Mouse (Mus musculus) megakaryocyte, embryonic 14.5 days (primary cell): ENCODE data around the gene Tnfsf10. TPM values are rescaled to one million over a fixed set of nuclear protein-coding genes. Genes with fewer than 3 reads are reported as not detected.

Experiments used
- H3K27me3 ChIP-seq: replicated peaks from 2 replicates; pipeline ENCODE3; 2012; ENCODE audit warnings: inconsistent platforms
- H3K36me3 ChIP-seq: replicated peaks from 2 replicates; pipeline ENCODE3; 2012; ENCODE audit warnings: low read length, inconsistent platforms, mixed read lengths
- H3K4me1 ChIP-seq: 2 replicates; pipeline ENCODE4 v1.6.1; 2012; ENCODE audit warnings: inconsistent platforms
- H3K4me3 ChIP-seq: replicated peaks from 2 replicates; pipeline ENCODE3; 2012; ENCODE audit warnings: moderate library complexity, mild to moderate bottlenecking, inconsistent platforms
- H3K9me3 ChIP-seq: 2 replicates; pipeline ENCODE4 v1.6.1; 2012; ENCODE audit warnings: inconsistent platforms
- FLI1 ChIP-seq: IDR thresholded peaks from 2 replicates; pipeline ENCODE4 v1.6.1; 2012; ENCODE audit warnings: low read length, inconsistent platforms, mixed read lengths
- GATA1 ChIP-seq: IDR thresholded peaks from 3 replicates; pipeline ENCODE4 v1.6.1; 2012; ENCODE audit warnings: mixed read lengths, low read length, inconsistent platforms, borderline replicate concordance
- polyA plus RNA-seq: library from polyadenylated mRNA; stranded (reverse); fragments of >175 nt; gene quantifications from 2 replicates; pipeline ENCODE4 v1.2.3, GENCODE M21; 2012; ENCODE audit warnings: low replicate concordance; ENCODE audit not compliant: insufficient read depth

The Tnfsf10 gene
- polyA plus RNA-seq, 1 experiment: 0.06 TPM

GRCm38 (mm10) chr3:27306815-27307214 is 10.0 kb upstream of the Tnfsf10 start:
- Histone ChIP-seq H3K36me3 (no peaks in the 10 kb centered on the region), H3K9me3 (no peaks in the 10 kb centered on the region)
- TF ChIP-seq GATA1 (no peak), FLI1 (no peak)

GRCm38 (mm10) chr3:27310973-27311372 is 5.9 kb upstream of the Tnfsf10 start:
- Histone ChIP-seq H3K4me3 (no peak overlapping the region), H3K9me3 (no peaks in the 10 kb centered on the region), H3K27me3 (peaks cover 2% of the 10 kb centered on the region), H3K36me3 (no peaks in the 10 kb centered on the region), H3K4me1 (peaks cover 8% of the 10 kb centered on the region; the same call in 1 of the 2 replicates)
- TF ChIP-seq GATA1 (no peak), FLI1 (no peak)

More at GRCm38 (mm10) chr3:27306815-27307214, 10.0 kb upstream of the Tnfsf10 start:
- Histone ChIP-seq H3K27me3 (peaks cover 2% of the 10 kb centered on the region), H3K4me1 (no peaks in the 10 kb centered on the region; the same call in 1 of the 2 replicates), H3K4me3 (no peak overlapping the region)

GRCm38 (mm10) chr3:27311475-27311874 is 5.4 kb upstream of the Tnfsf10 start:
- Histone ChIP-seq H3K4me3 (no peak overlapping the region), H3K4me1 (peaks cover 13% of the 10 kb centered on the region), H3K9me3 (no peaks in the 10 kb centered on the region), H3K27me3 (peaks cover 2% of the 10 kb centered on the region), H3K36me3 (no peaks in the 10 kb centered on the region)
- TF ChIP-seq FLI1 (no peak), GATA1 (no peak)

- Histone ChIP-seq H3K9me3 (no peaks in the 10 kb centered on the region), H3K4me1 (peaks cover 25% of the 10 kb centered on the region), H3K4me3 (no peak overlapping the region), H3K36me3 (no peaks in the 10 kb centered on the region), H3K27me3 (no peaks in the 10 kb centered on the region)
- no peak for TF ChIP-seq FLI1
- TF ChIP-seq GATA1: no peak
These were observed 2.2 kb upstream of the Tnfsf10 start for GRCm38 (mm10) chr3:27314506-27315164.

GRCm38 (mm10) chr3:27317288-27318024 is 628 bp downstream of the Tnfsf10 start:
- TF ChIP-seq FLI1 (no peak), GATA1 (no peak)
- no peaks in the 10 kb centered on the region for H3K36me3 ChIP-seq
- H3K9me3 ChIP-seq: no peaks in the 10 kb centered on the region
- peak overlapping the region; percentile 91 for H3K4me3 ChIP-seq
- H3K4me1 ChIP-seq: peaks cover 35% of the 10 kb centered on the region
- no peaks in the 10 kb centered on the region for H3K27me3 ChIP-seq

GRCm38 (mm10) chr3:27319650-27320049 is 2.8 kb downstream of the Tnfsf10 start:
- Histone ChIP-seq H3K27me3 (no peaks in the 10 kb centered on the region), H3K4me3 (no peak overlapping the region), H3K9me3 (no peaks in the 10 kb centered on the region), H3K4me1 (peaks cover 32% of the 10 kb centered on the region), H3K36me3 (no peaks in the 10 kb centered on the region)
- no peak for TF ChIP-seq GATA1

- Histone ChIP-seq H3K4me3 (no peak overlapping the region), H3K36me3 (no peaks in the 10 kb centered on the region), H3K27me3 (no peaks in the 10 kb centered on the region), H3K4me1 (peaks cover 27% of the 10 kb centered on the region), H3K9me3 (no peaks in the 10 kb centered on the region)
- no peak for TF ChIP-seq GATA1
- no peak for TF ChIP-seq FLI1
These were observed 4.0 kb downstream of the Tnfsf10 start for GRCm38 (mm10) chr3:27320613-27321495.

GRCm38 (mm10) chr3:27322591-27322990 is 5.8 kb downstream of the Tnfsf10 start:
- Histone ChIP-seq H3K27me3 (no peaks in the 10 kb centered on the region), H3K4me1 (peaks cover 11% of the 10 kb centered on the region), H3K36me3 (no peaks in the 10 kb centered on the region), H3K4me3 (no peak overlapping the region), H3K9me3 (no peaks in the 10 kb centered on the region)
- no peak for TF ChIP-seq FLI1
- TF ChIP-seq GATA1: no peak

- H3K27me3 ChIP-seq: no peaks in the 10 kb centered on the region
- H3K9me3 ChIP-seq: no peaks in the 10 kb centered on the region
- TF ChIP-seq FLI1 (no peak), GATA1 (no peak)
- no peak overlapping the region for H3K4me3 ChIP-seq
- H3K4me1 ChIP-seq: peaks cover 9% of the 10 kb centered on the region
- no peaks in the 10 kb centered on the region for H3K36me3 ChIP-seq
These were observed 6.7 kb downstream of the Tnfsf10 start for GRCm38 (mm10) chr3:27323551-27323950.
